Mouse (Mus musculus) hindbrain, embryonic 14.5 days (tissue): Measurements from ENCODE around the gene Wnt11. TPM values are rescaled to one million over a fixed set of nuclear protein-coding genes. Genes with fewer than 3 reads are reported as not detected.

Experiments used
- ATAC-seq: fragments of 200-750 bp; cut with Nextera tagmentation; 2 replicates; pipeline ENCODE4 v1.8.0; 2017; ENCODE audit warnings: moderate number of reproducible peaks, mild to moderate bottlenecking, moderate TSS enrichment, moderate library complexity; ENCODE audit not compliant: low FRiP score
- DNase-seq: peaks from one replicate; pipeline ENCODE4 v3.0.0-alpha.2; 2015; ENCODE audit warnings: low spot score
- H3K27ac ChIP-seq: fragments of 300-500 bp; sonication (generic); 2 replicates; pipeline ENCODE4 v1.5.1; 2014; ENCODE audit warnings: mild to moderate bottlenecking, moderate library complexity
- H3K27me3 ChIP-seq: fragments of 300-500 bp; sonication (generic); 2 replicates; pipeline ENCODE4 v1.6.1; 2014; ENCODE audit warnings: mild to moderate bottlenecking, low read length, mixed read lengths; ENCODE audit not compliant: control insufficient read depth, insufficient read depth
- H3K36me3 ChIP-seq: fragments of 300-500 bp; sonication (generic); replicated peaks from 2 replicates; pipeline ENCODE4 v1.6.1; 2014; ENCODE audit not compliant: control insufficient read depth, insufficient read depth
- H3K4me1 ChIP-seq: fragments of 300-500 bp; sonication (generic); replicated peaks from 2 replicates; pipeline ENCODE4 v1.6.1; 2014; ENCODE audit warnings: antibody characterized with exemption, low read length, mixed read lengths; ENCODE audit not compliant: control insufficient read depth, insufficient read depth
- H3K4me2 ChIP-seq: fragments of 300-500 bp; sonication (generic); replicated peaks from 2 replicates; pipeline ENCODE4 v1.6.1; 2014; ENCODE audit warnings: mild to moderate bottlenecking, moderate library complexity
- H3K4me3 ChIP-seq: fragments of 300-500 bp; sonication (generic); replicated peaks from 2 replicates; pipeline ENCODE4 v1.5.1; 2014; ENCODE audit warnings: mild to moderate bottlenecking, low read length
- H3K9ac ChIP-seq: fragments of 300-500 bp; sonication (generic); 2 replicates; pipeline ENCODE4 v1.6.1; 2014
- H3K9me3 ChIP-seq: fragments of 300-500 bp; sonication (generic); 2 replicates; pipeline ENCODE4 v1.6.1; 2016; ENCODE audit warnings: low read length; ENCODE audit not compliant: control insufficient read depth
- WGBS: fragments of 180-500 bp; shearing (Covaris S2); extraction: QIAGEN DNeasy Blood & Tissue Kit; methylation state at CpG from one replicate; pipeline ENCODE4 v1.1.7; 2014; 5-methylcytosine and 5-hydroxymethylcytosine counted together
- polyA plus RNA-seq: library from polyadenylated mRNA; unstranded; fragments of >200 nt; fragmentation: Nextera tagmentation; extraction: Ambion mirVana; gene quantifications from 2 replicates; pipeline ENCODE4 v1.2.1, GENCODE M21; 2014

The Wnt11 gene
- polyA plus RNA-seq, 1 experiment from 2014 or later: 2.3 TPM

GRCm38 (mm10) chr7:98887811-98888261 lies 52.9 kb downstream of the Wnt11 start:
- ATAC-seq (peak; percentile 49), DNase-seq (no peak)
- WGBS: 28% methylated on average over 22 of the region's 22 CpGs
- peaks cover 32% of the 10 kb centered on the region for H3K4me1 ChIP-seq
- H3K4me3 ChIP-seq: no peak overlapping the region
- no peak overlapping the region for H3K9ac ChIP-seq
- H3K27ac ChIP-seq: peak overlapping the region; percentile 69; the same call in 1 of the 2 replicates
- no peaks in the 10 kb centered on the region for H3K36me3 ChIP-seq
- H3K27me3 ChIP-seq: no peaks in the 10 kb centered on the region
- H3K9me3 ChIP-seq: no peaks in the 10 kb centered on the region
- no peak overlapping the region for H3K4me2 ChIP-seq

- peak; percentile 62 for ATAC-seq
- Histone ChIP-seq H3K9me3 (no peaks in the 10 kb centered on the region), H3K9ac (no peak overlapping the region), H3K27ac (peak overlapping the region; percentile 69), H3K4me2 (0 out of 2 replicates have a peak overlapping the region, but pooled peaks have one; percentile 2), H3K36me3 (no peaks in the 10 kb centered on the region), H3K27me3 (no peaks in the 10 kb centered on the region), H3K4me3 (no peak overlapping the region), H3K4me1 (peaks cover 32% of the 10 kb centered on the region)
- peak; percentile 61 for DNase-seq
- 26% methylated on average over 5 of the region's 5 CpGs for WGBS
Measured at GRCm38 (mm10) chr7:98888810-98889209, 53.9 kb downstream of the Wnt11 start.

- ATAC-seq (peak; percentile 52), DNase-seq (no peak)
- Histone ChIP-seq H3K27me3 (no peaks in the 10 kb centered on the region), H3K27ac (peak overlapping the region; percentile 69), H3K36me3 (no peaks in the 10 kb centered on the region), H3K9ac (no peak overlapping the region), H3K9me3 (no peaks in the 10 kb centered on the region), H3K4me3 (no peak overlapping the region), H3K4me1 (peaks cover 32% of the 10 kb centered on the region), H3K4me2 (0 out of 2 replicates have a peak overlapping the region, but pooled peaks have one; percentile 2)
- 24% methylated on average over 7 of the region's 7 CpGs for WGBS
Measured at GRCm38 (mm10) chr7:98889211-98889610, 54.3 kb downstream of the Wnt11 start.

- no peaks in the 10 kb centered on the region for H3K9me3 ChIP-seq
- no peak overlapping the region for H3K9ac ChIP-seq
- WGBS: 87% methylated on average over 5 of the region's 5 CpGs
- DNase-seq (no peak), ATAC-seq (no peak)
- H3K27ac ChIP-seq: no peak overlapping the region
- no peaks in the 10 kb centered on the region for H3K36me3 ChIP-seq
- peaks cover 24% of the 10 kb centered on the region for H3K4me1 ChIP-seq
- H3K4me3 ChIP-seq: no peak overlapping the region
- H3K27me3 ChIP-seq: no peaks in the 10 kb centered on the region
- H3K4me2 ChIP-seq: no peak overlapping the region
Measured at GRCm38 (mm10) chr7:98893144-98893543, 58.2 kb downstream of the Wnt11 start.

- Histone ChIP-seq H3K4me1 (peaks cover 13% of the 10 kb centered on the region), H3K27ac (no peak overlapping the region), H3K4me3 (no peak overlapping the region), H3K9me3 (no peaks in the 10 kb centered on the region), H3K4me2 (no peak overlapping the region), H3K9ac (no peak overlapping the region), H3K27me3 (no peaks in the 10 kb centered on the region), H3K36me3 (no peaks in the 10 kb centered on the region)
- no peak for DNase-seq
- ATAC-seq: no peak
- 93% methylated on average over 5 of the region's 5 CpGs for WGBS
Measured at GRCm38 (mm10) chr7:98894305-98894704, 59.4 kb downstream of the Wnt11 start.

DNA sequence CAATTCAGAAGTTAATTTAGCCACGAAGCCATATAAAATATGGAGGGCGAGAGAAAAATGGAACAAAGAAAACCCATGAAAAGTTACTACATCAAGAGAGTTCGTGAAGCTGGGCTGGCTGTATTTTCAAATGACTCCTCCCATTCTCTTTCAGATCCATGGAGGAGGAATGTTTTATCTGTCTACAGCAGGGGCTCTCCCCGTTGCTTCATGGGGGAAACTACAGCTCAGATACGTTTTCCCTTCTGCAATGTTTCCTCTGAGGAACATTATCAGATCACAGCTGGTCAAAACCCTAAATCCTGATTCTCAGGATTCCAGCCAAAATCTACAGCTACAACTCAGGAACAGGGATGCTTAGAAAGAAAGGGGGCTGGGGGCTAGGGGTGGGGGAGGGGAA lies 59.9 kb downstream of the Wnt11 start:
- Histone ChIP-seq H3K9me3 (no peaks in the 10 kb centered on the region), H3K4me3 (no peak overlapping the region), H3K27me3 (no peaks in the 10 kb centered on the region), H3K36me3 (no peaks in the 10 kb centered on the region), H3K4me1 (peaks cover 8% of the 10 kb centered on the region), H3K9ac (no peak overlapping the region), H3K4me2 (no peak overlapping the region), H3K27ac (no peak overlapping the region)
- 38% methylated on average over 5 of the region's 5 CpGs for WGBS
- DNase-seq (no peak), ATAC-seq (no peak)

- 66% methylated on average over 10 of the region's 10 CpGs for WGBS
Measured at GRCm38 (mm10) chr7:98895501-98896095, 60.7 kb downstream of the Wnt11 start.

GRCm38 (mm10) chr7:98897323-98897722 lies 62.4 kb downstream of the Wnt11 start:
- Histone ChIP-seq H3K27ac (no peak overlapping the region), H3K4me1 (no peaks in the 10 kb centered on the region)
- no peak for ATAC-seq

More at GRCm38 (mm10) chr7:98895501-98896095, 60.7 kb downstream of the Wnt11 start:
- Histone ChIP-seq H3K36me3 (no peaks in the 10 kb centered on the region), H3K4me2 (no peak overlapping the region), H3K27ac (no peak overlapping the region), H3K4me1 (no peaks in the 10 kb centered on the region; the same call in 1 of the 2 replicates), H3K27me3 (no peaks in the 10 kb centered on the region), H3K4me3 (no peak overlapping the region), H3K9me3 (no peaks in the 10 kb centered on the region), H3K9ac (no peak overlapping the region)
- no peak for ATAC-seq
- DNase-seq: no peak

GRCm38 (mm10) chr7:98899815-98900214 lies 64.9 kb downstream of the Wnt11 start:
- no peak overlapping the region for H3K4me3 ChIP-seq
- DNase-seq (no peak), ATAC-seq (no peak)
- H3K9ac ChIP-seq: no peak overlapping the region
- H3K27me3 ChIP-seq: no peaks in the 10 kb centered on the region
- no peak overlapping the region for H3K27ac ChIP-seq
- H3K4me2 ChIP-seq: no peak overlapping the region
- no peaks in the 10 kb centered on the region for H3K9me3 ChIP-seq
- peaks cover 3% of the 10 kb centered on the region; the same call in 1 of the 2 replicates for H3K4me1 ChIP-seq
- H3K36me3 ChIP-seq: no peaks in the 10 kb centered on the region
- 89% methylated on average over 4 of the region's 4 CpGs for WGBS

More at GRCm38 (mm10) chr7:98897323-98897722, 62.4 kb downstream of the Wnt11 start:
- Histone ChIP-seq H3K9me3 (no peaks in the 10 kb centered on the region), H3K36me3 (no peaks in the 10 kb centered on the region), H3K27me3 (no peaks in the 10 kb centered on the region), H3K9ac (no peak overlapping the region), H3K4me3 (no peak overlapping the region), H3K4me2 (no peak overlapping the region)
- 94% methylated on average over 8 of the region's 8 CpGs for WGBS
- DNase-seq: no peak
